Mouse (Mus musculus): ENCODE results near the gene Ifnar2. TPM values are rescaled to one million over a fixed set of nuclear protein-coding genes. Genes with fewer than 3 reads are reported as not detected.
A peak's percentile ranks its signal among the peaks of the same experiment; 100 is the strongest.

Gene Ifnar2
- polyA plus RNA-seq, 1 experiment from 2014 or later = 67.4 TPM

DNA sequence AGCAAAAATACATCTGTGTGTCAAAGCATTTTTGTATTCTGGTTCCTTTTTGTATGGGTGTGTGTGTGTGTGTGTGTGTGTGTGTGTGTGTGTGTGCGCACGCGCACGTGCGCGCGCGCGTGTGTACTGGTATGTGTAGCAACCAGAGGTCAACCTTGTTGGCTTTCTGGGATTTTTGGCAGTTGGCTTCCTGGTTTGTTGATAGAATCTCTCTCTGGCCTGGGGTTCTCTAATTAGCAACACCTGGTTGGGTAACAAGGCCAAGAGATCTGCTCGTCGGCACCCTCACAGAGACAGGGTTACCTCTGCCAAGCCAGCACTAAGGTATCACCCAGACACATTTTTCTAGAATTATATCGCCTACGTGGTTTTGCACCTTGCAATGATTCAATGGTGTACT, 13.1 kb upstream of the Ifnar2 start:
- ATAC-seq (ENCODE audit: low read depth) (no peak), DNase-seq (no peak)
- 88% methylated on average over 13 of the region's 13 CpGs for WGBS (ENCODE audit: insufficient replicate concordance)
- Histone ChIP-seq H3K36me3 (no peaks in the 10 kb centered on the region), H3K9ac (no peak overlapping the region), H3K4me2 (no peak overlapping the region), H3K27ac (peak overlapping the region; percentile 78), H3K27me3 (no peaks in the 10 kb centered on the region), H3K9me3 (replicated peaks) (no peaks in the 10 kb centered on the region), H3K4me1 (replicated peaks) (peaks cover 84% of the 10 kb centered on the region), H3K4me3 (replicated peaks) (no peak overlapping the region)

DNA sequence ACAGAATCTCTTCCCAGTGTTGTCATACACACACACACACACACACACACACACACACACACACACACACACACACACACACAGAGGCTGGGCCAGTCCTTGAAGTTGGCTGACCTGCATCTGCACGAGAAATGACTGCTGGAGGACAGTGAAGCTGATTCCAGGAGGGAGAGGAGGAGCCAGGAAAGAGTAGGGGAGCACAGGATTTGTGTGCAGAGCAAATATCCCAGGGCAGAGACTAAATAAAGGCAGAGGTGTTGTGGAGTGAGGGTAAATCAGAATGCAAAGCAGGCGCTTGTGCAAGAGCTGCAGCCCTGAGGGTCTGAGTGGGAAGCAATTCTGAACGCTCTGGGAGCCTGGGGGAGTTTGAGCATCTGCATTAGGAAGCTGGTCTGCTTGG, 12.4 kb upstream of the Ifnar2 start:
- 64% methylated on average over 3 of the region's 3 CpGs for WGBS (ENCODE audit: insufficient replicate concordance)
- ATAC-seq (ENCODE audit: low read depth) (peak; percentile 29), DNase-seq (no peak)
- Histone ChIP-seq H3K4me1 (replicated peaks) (peaks cover 84% of the 10 kb centered on the region), H3K36me3 (no peaks in the 10 kb centered on the region), H3K4me3 (replicated peaks) (no peak overlapping the region), H3K9ac (no peak overlapping the region), H3K4me2 (no peak overlapping the region), H3K27ac (peak overlapping the region; percentile 78), H3K27me3 (no peaks in the 10 kb centered on the region), H3K9me3 (replicated peaks) (no peaks in the 10 kb centered on the region)

DNA sequence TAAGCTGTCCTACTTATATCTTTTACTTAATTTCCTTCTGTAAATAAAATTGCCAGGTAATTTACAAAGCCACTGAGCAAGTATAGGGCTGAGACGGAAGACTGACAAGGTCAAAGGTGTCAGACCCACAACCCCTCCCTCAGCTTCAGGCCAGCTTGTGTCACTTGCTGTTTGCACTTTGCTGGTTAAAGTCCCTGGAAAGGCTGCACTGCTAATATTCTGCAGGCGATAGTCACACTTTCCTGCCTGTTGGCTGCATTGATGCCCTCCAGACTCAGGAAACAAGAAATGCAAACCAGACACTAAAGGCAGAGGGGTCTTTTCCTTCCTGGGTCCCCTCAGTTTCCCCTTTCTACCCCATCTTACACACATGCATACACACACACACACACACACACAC, 10.6 kb upstream of the Ifnar2 start:
- no peak for DNase-seq
- no peak for ATAC-seq (ENCODE audit: low read depth)
- H3K4me1 ChIP-seq (replicated peaks) = peaks cover 91% of the 10 kb centered on the region

GRCm38 (mm10) chr16:91362616-91363272, 9.8 kb upstream of the Ifnar2 start:
- ATAC-seq (ENCODE audit: low read depth) = no peak
- no peak for DNase-seq
- peak overlapping the region; percentile 40 for H3K27ac ChIP-seq
- no peak overlapping the region for H3K4me3 ChIP-seq (replicated peaks)
- peaks cover 91% of the 10 kb centered on the region for H3K4me1 ChIP-seq (replicated peaks)
- WGBS (ENCODE audit: insufficient replicate concordance) = 63% methylated on average over 12 of the region's 12 CpGs
- H3K27me3 ChIP-seq = no peaks in the 10 kb centered on the region
- H3K9ac ChIP-seq = peak overlapping the region; percentile 10; the same call in 1 of the 2 replicates
- no peaks in the 10 kb centered on the region for H3K36me3 ChIP-seq
- no peak overlapping the region; the same call in 1 of the 2 replicates for H3K4me2 ChIP-seq
- H3K9me3 ChIP-seq (replicated peaks) = no peaks in the 10 kb centered on the region

More for the DNA sequence above, 10.6 kb upstream of the Ifnar2 start:
- H3K9me3 ChIP-seq (replicated peaks) = no peaks in the 10 kb centered on the region
- H3K4me3 ChIP-seq (replicated peaks) = no peak overlapping the region
- peak overlapping the region; percentile 10; the same call in 1 of the 2 replicates for H3K9ac ChIP-seq
- H3K4me2 ChIP-seq = no peak overlapping the region; the same call in 1 of the 2 replicates
- H3K27me3 ChIP-seq = no peaks in the 10 kb centered on the region
- H3K36me3 ChIP-seq = no peaks in the 10 kb centered on the region
- WGBS (ENCODE audit: insufficient replicate concordance) = 57% methylated on average over 2 of the region's 2 CpGs
- H3K27ac ChIP-seq = peak overlapping the region; percentile 40

- Histone ChIP-seq H3K9ac (no peak overlapping the region), H3K27me3 (no peaks in the 10 kb centered on the region), H3K4me1 (replicated peaks) (peaks cover 90% of the 10 kb centered on the region), H3K4me3 (replicated peaks) (no peak overlapping the region), H3K27ac (peak overlapping the region; percentile 40), H3K9me3 (replicated peaks) (no peaks in the 10 kb centered on the region; the same call in 1 of the 2 replicates), H3K36me3 (no peaks in the 10 kb centered on the region), H3K4me2 (no peak overlapping the region)
- DNase-seq (no peak), ATAC-seq (ENCODE audit: low read depth) (no peak)
- WGBS (ENCODE audit: insufficient replicate concordance) = 48% methylated on average over 3 of the region's 3 CpGs
Observed at GRCm38 (mm10) chr16:91363483-91363882, 9.1 kb upstream of the Ifnar2 start.

GRCm38 (mm10) chr16:91366567-91366966, 6.0 kb upstream of the Ifnar2 start:
- Histone ChIP-seq H3K4me2 (no peak overlapping the region), H3K36me3 (no peaks in the 10 kb centered on the region), H3K27ac (peak overlapping the region; percentile 75), H3K27me3 (no peaks in the 10 kb centered on the region), H3K9me3 (replicated peaks) (no peaks in the 10 kb centered on the region; the same call in 1 of the 2 replicates), H3K9ac (no peak overlapping the region), H3K4me3 (replicated peaks) (no peak overlapping the region), H3K4me1 (replicated peaks) (peaks cover 74% of the 10 kb centered on the region)
- no peak for ATAC-seq (ENCODE audit: low read depth)
- DNase-seq = no peak

DNA sequence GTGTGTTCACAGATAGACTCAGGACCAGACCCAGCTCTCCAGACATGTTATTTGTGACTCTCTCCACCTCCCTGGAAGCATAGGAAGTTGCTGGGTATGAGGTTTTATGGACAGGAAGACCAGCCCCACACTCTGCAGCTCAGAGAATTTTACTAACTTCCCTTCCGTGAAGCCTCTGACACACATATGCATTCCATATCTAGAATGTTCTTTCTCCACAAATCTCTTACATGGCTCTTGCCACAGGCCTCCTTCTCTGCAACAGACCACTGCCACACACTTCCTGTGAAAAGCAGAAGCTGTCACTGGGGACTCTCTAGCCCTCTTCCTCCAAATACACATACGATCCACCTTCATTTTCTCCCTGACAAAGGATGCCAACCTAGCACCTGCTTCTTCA, 5.5 kb upstream of the Ifnar2 start:
- peak overlapping the region; percentile 75 for H3K27ac ChIP-seq
- peak; percentile 12; the same call in 1 of the 2 replicates for ATAC-seq (ENCODE audit: low read depth)
- H3K9me3 ChIP-seq (replicated peaks) = no peaks in the 10 kb centered on the region; the same call in 1 of the 2 replicates
- no peaks in the 10 kb centered on the region for H3K36me3 ChIP-seq
- no peak overlapping the region for H3K4me3 ChIP-seq (replicated peaks)
- 31% methylated on average over 2 of the region's 2 CpGs for WGBS (ENCODE audit: insufficient replicate concordance)
- H3K4me2 ChIP-seq = no peak overlapping the region
- H3K4me1 ChIP-seq (replicated peaks) = peaks cover 74% of the 10 kb centered on the region
- no peak overlapping the region for H3K9ac ChIP-seq
- no peak for DNase-seq
- H3K27me3 ChIP-seq = no peaks in the 10 kb centered on the region

DNA sequence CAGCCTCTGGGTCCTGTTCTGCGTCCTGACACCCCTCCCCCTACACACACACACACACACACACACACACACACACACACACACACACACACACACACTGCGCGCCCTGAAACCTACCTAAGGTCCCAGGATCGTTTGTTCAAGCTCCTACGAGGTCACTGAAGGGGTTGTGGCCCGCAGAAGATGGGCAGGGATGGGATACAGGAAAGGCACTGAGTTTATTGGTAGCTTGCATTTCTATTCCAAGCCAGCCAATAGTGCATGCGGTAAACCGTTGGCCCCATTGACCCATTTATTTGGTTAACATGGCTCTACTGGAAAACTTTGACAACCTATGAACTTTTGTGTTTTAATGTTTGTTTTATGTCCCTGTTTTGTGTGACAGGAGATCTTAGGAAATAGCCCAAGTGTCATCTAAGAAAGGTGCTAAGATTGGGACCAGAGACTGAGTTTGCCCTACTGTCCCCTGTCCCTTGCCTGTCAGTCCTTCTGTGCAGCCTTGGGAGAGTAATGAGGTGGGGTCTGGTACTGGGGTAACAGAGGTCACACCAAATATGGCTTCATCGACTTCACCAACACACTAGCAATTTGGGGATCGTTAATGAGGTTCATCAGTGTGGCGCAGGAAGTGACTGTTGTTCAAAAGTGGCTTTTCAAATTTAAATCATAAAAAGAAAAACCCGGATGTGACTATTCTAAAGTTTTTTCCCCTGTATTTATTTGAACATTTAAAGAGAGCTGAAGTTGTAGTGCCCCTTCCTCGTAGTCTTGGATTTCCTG, 1.1 kb downstream of the Ifnar2 start:
- DNase-seq = no peak
- Histone ChIP-seq H3K9ac (peak overlapping the region; percentile 100), H3K4me2 (peak overlapping the region; percentile 84), H3K4me1 (replicated peaks) (peaks cover 71% of the 10 kb centered on the region), H3K9me3 (replicated peaks) (no peaks in the 10 kb centered on the region), H3K36me3 (peaks cover 29% of the 10 kb centered on the region), H3K4me3 (replicated peaks) (peak overlapping the region; percentile 98), H3K27ac (peak overlapping the region; percentile 99), H3K27me3 (no peaks in the 10 kb centered on the region)
- ATAC-seq (ENCODE audit: low read depth) = peak; percentile 8
- 24% methylated on average over 13 of the region's 13 CpGs for WGBS (ENCODE audit: insufficient replicate concordance)

GRCm38 (mm10) chr16:91374253-91374634, 1.7 kb downstream of the Ifnar2 start:
- WGBS (ENCODE audit: insufficient replicate concordance) = 15% methylated on average over 3 of the region's 3 CpGs
- peaks cover 30% of the 10 kb centered on the region for H3K36me3 ChIP-seq
- H3K27me3 ChIP-seq = no peaks in the 10 kb centered on the region
- peak overlapping the region; percentile 98 for H3K4me3 ChIP-seq (replicated peaks)
- peak overlapping the region; percentile 84 for H3K4me2 ChIP-seq
- no peaks in the 10 kb centered on the region for H3K9me3 ChIP-seq (replicated peaks)
- H3K9ac ChIP-seq = peak overlapping the region; percentile 100
- ATAC-seq (ENCODE audit: low read depth) = no peak
- H3K27ac ChIP-seq = peak overlapping the region; percentile 99
- peaks cover 76% of the 10 kb centered on the region for H3K4me1 ChIP-seq (replicated peaks)
- DNase-seq = no peak

DNA sequence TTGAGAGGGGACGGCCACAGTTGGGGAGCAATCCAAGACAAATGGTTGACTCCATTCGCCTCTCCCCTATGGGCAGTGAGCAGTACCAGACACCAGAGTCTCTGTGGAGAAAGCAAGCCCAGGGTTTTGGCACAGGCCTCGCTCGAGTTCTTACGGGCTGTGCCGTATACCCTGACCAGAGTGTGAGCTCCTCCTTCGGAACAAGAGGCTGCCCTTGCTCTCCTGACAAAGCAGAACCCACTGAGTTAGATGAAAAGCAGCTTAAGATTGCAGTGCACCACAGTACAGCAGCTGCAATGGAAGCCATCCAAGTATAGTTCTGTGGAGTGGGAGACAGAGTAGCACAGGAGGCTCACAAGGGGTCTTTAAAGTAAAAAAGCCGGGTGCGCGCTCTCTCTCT, 4.1 kb downstream of the Ifnar2 start:
- no peak for DNase-seq
- H3K4me2 ChIP-seq = no peak overlapping the region
- H3K9me3 ChIP-seq (replicated peaks) = no peaks in the 10 kb centered on the region
- peaks cover 39% of the 10 kb centered on the region for H3K36me3 ChIP-seq
- H3K4me1 ChIP-seq (replicated peaks) = peaks cover 82% of the 10 kb centered on the region
- no peak overlapping the region for H3K4me3 ChIP-seq (replicated peaks)
- no peak for ATAC-seq (ENCODE audit: low read depth)
- peak overlapping the region; percentile 34; the same call in 1 of the 2 replicates for H3K27ac ChIP-seq
- no peak overlapping the region for H3K9ac ChIP-seq
- WGBS (ENCODE audit: insufficient replicate concordance) = 92% methylated on average over 10 of the region's 10 CpGs
- H3K27me3 ChIP-seq = no peaks in the 10 kb centered on the region

DNA sequence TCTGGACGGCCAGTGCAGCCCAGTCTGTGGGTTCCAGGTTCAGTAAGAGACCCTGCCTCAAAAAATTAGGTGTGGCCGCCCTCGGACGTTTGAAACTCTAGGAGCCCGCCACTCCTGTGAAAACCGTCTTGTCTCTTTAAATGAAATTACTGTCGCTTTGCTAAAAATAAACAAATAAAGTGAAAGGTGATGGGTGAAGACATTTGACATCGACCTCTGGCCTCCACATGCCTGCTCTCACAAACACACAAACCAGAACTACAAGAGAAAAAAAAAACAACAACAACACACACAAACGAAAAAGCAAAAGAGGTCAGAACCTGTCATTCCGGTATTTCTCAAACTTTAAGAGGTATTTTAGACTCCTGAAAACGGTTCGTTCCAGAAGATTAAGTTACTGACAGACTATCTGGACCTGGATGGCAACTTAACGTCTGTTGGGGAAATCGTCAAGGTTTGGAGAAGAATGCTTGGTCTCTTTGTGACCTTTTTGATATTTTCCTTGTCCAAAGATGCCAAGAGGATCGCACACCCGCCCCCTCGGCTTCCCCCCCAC, 5.9 kb downstream of the Ifnar2 start:
- Histone ChIP-seq H3K9ac (no peak overlapping the region), H3K36me3 (peaks cover 55% of the 10 kb centered on the region), H3K4me1 (replicated peaks) (peaks cover 85% of the 10 kb centered on the region), H3K27me3 (no peaks in the 10 kb centered on the region), H3K27ac (peak overlapping the region; percentile 21), H3K4me2 (0 out of 2 replicates have a peak overlapping the region, but pooled peaks have one; percentile 20), H3K9me3 (replicated peaks) (no peaks in the 10 kb centered on the region), H3K4me3 (replicated peaks) (no peak overlapping the region)
- WGBS (ENCODE audit: insufficient replicate concordance) = 73% methylated on average over 17 of the region's 17 CpGs
- no peak for DNase-seq
- no peak for ATAC-seq (ENCODE audit: low read depth)

All from liver, embryonic 13.5 days (tissue).